Mouse (Mus musculus) embryo, embryonic 10.5 days (tissue): ENCODE data around the gene Snurf.
A peak's percentile ranks its signal among the peaks of the same experiment; 100 is the strongest.

Source experiments
- DNase-seq: peaks from one replicate; pipeline ENCODE4 v3.0.0-alpha.2; 2015; ENCODE audit warnings: low spot score

Snurf gene

GRCm38 (mm10) chr7:60004606-60005330, at the start of gene Snurf, which contains the start of gene Gm38393:
Snurf (minus strand) TSS chr7:60005049.
Gm38393 (minus strand) TSS chr7:60005064.
- DNase-seq = peak; percentile 80

GRCm38 (mm10) chr7:60047481-60048201, 42.8 kb upstream of the Snurf start:
- DNase-seq = no peak

- no peak for DNase-seq
Observed at GRCm38 (mm10) chr7:60013186-60013585, 8.3 kb upstream of the Snurf start.

- DNase-seq = peak; percentile 39
Observed at GRCm38 (mm10) chr7:60007727-60008360, 3.0 kb upstream of the Snurf start.

GRCm38 (mm10) chr7:60006262-60006661, 1.4 kb upstream of the Snurf start:
- no peak for DNase-seq

- DNase-seq = peak; percentile 78
Observed at GRCm38 (mm10) chr7:60003921-60004605, 786 bp downstream of the Snurf start.

- peak; percentile 68 for DNase-seq
Observed at GRCm38 (mm10) chr7:60003006-60003865, 1.6 kb downstream of the Snurf start.

- DNase-seq = no peak
Observed at GRCm38 (mm10) chr7:59978646-59979045, 26.2 kb downstream of the Snurf start.
